Mouse (Mus musculus) thymus, adult 2 months (tissue): ENCODE measurements around the gene Fgfr2.

Experiments
- CTCF ChIP-seq: fragments of 200-500 bp; IDR thresholded peaks from 2 replicates; pipeline ENCODE4 v1.5.1; 2012; ENCODE audit warnings: mild to moderate bottlenecking, control low read depth, low read length, moderate library complexity, borderline replicate concordance; ENCODE audit not compliant: control insufficient read depth, poor library complexity, insufficient read depth; ENCODE audit errors: extremely low read depth
- POLR2A ChIP-seq: fragments of 200-500 bp; IDR thresholded peaks from 2 replicates; pipeline ENCODE4 v1.6.1; 2012; ENCODE audit warnings: mild to moderate bottlenecking, low read length, control low read depth, moderate library complexity; ENCODE audit not compliant: control insufficient read depth, poor library complexity, insufficient read depth; ENCODE audit errors: extremely low read depth

DNA sequence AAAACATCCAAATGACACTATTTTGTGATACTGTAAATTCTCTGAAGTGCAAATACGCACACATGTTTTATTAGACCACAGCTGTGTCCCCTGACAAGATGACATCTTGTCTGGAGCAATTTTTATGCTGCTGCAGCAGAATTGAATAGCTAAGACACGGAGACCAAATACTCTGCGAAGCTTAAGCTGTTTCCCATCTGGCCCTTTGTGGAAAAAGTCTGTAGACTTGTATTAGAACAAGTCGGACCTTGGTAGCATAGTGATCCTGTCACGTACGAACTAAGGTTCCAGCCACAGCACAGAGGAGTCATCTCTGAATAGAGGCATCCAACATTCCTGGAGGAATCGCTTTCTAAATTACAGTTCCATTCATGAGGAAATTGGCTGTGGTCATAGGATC lies 2138.9 kb downstream of the Fgfr2 start:
- TF ChIP-seq CTCF (no peak), POLR2A (no peak)
